Mouse (Mus musculus): ENCODE results near the gene Jam2.

The Jam2 gene

GRCm38 (mm10) chr16:84838576-84838975, 64.7 kb downstream of the Jam2 start:
- no peak for DNase-seq (ENCODE audit: low read depth, low spot score)

GRCm38 (mm10) chr16:84853492-84853891, 79.6 kb downstream of the Jam2 start:
- no peak for DNase-seq (ENCODE audit: low read depth, low spot score)

- DNase-seq (ENCODE audit: low read depth, low spot score), result no peak
These were observed 90.7 kb downstream of the Jam2 start for GRCm38 (mm10) chr16:84864656-84865055.

GRCm38 (mm10) chr16:84873805-84874204, 99.9 kb downstream of the Jam2 start:
- no peak for DNase-seq (ENCODE audit: low read depth, low spot score)

- DNase-seq (ENCODE audit: low read depth, low spot score), result no peak
These were observed 101.2 kb downstream of the Jam2 start for GRCm38 (mm10) chr16:84875012-84875717.
